Mouse (Mus musculus) olfactory bulb, adult 2 months (tissue): ENCODE measurements at regions not wholly inside any gene's neighbourhood (a gene's known extent, or its start where the extent isn't known, plus 50 kb on each side); places are given as distances from the start of the nearest gene placed in this dataset.

Source experiments
- CTCF ChIP-seq: fragments of 200-500 bp; IDR thresholded peaks from 2 replicates; pipeline ENCODE4 v1.5.1; 2012; ENCODE audit warnings: low read depth, mild to moderate bottlenecking, low read length, moderate library complexity; ENCODE audit not compliant: insufficient read depth
- POLR2A ChIP-seq: fragments of 200-500 bp; IDR thresholded peaks from 2 replicates; pipeline ENCODE4 v1.6.1; 2012; ENCODE audit warnings: mild to moderate bottlenecking, low read depth, low read length, moderate library complexity; ENCODE audit not compliant: insufficient read depth

DNA sequence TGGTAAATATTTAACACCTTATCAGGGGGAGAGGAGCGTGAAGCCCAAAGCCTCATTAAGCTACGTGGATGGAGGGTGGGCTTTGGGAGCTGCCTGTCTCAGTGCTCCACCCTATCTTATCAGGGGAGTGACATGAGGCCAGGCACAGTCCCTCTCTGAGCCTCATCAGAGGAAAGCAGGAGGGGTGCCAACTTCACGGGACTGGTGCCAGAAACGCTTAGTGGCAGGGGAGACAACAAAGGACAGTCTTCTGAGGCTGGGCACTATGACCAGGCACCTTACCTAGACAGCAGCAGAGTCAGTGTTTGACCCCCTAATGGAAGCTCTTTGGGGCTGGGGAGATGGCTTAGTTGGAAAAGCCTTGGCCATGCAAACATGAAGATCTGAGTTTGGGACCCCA is 49.9 kb upstream of the 3110018I06Rik start:
- TF ChIP-seq CTCF, result no peak
- TF ChIP-seq POLR2A, result no peak
